Mouse (Mus musculus) MEL (cell line): Measurements from ENCODE around the gene Wfdc2. TPM values are rescaled to one million over a fixed set of nuclear protein-coding genes. Genes with fewer than 3 reads are reported as not detected.

ENCODE experiments used
- DNase-seq: peaks from one replicate; pipeline ENCODE4 v3.0.0; 2011; ENCODE audit warnings: low read depth, low spot score
- H3K27ac ChIP-seq: 2 replicates; pipeline ENCODE4 v1.5.1; 2012; ENCODE audit warnings: low read depth, mild to moderate bottlenecking, control low read depth, low read length, moderate library complexity; ENCODE audit not compliant: control insufficient read depth
- H3K27me3 ChIP-seq, 2 experiments: fragments of 150-350 bp in 1 of 2; sonication (generic) in 1 of 2; 2 replicates each; pipeline ENCODE4 v1.6.1; 2012; ENCODE audit warnings: low read length in 2 of 2, mild to moderate bottlenecking in 2 of 2, improper control_type of control experiment in 1 of 2, moderate library complexity in 1 of 2; ENCODE audit not compliant: insufficient read depth in 2 of 2, control insufficient read depth in 1 of 2
- H3K36me3 ChIP-seq, 2 experiments: 2 replicates each; pipeline ENCODE4 v1.6.1; 2012 to 2014; ENCODE audit warnings: low read length in 2 of 2, improper control_type of control experiment in 1 of 2, inconsistent platforms in 1 of 2, mild to moderate bottlenecking in 1 of 2; ENCODE audit not compliant: insufficient read depth in 2 of 2, control insufficient read depth in 1 of 2
- H3K4me1 ChIP-seq, 2 experiments: fragments of 150-350 bp in 1 of 2; sonication (generic) in 1 of 2; 2 replicates each; pipeline ENCODE4 v1.6.1; 2012; ENCODE audit warnings: low read length in 2 of 2, improper control_type of control experiment in 1 of 2, mild to moderate bottlenecking in 1 of 2; ENCODE audit not compliant: insufficient read depth in 2 of 2, control insufficient read depth in 1 of 2
- H3K4me3 ChIP-seq, 2 experiments: fragments of 150-350 bp in 1 of 2; sonication (generic) in 1 of 2; 2 replicates each; pipeline ENCODE4 v1.5.1; 2012; ENCODE audit warnings: low read depth in 2 of 2, low read length in 2 of 2, mild to moderate bottlenecking in 2 of 2, moderate library complexity in 2 of 2, control low read depth in 1 of 2, improper control_type of control experiment in 1 of 2; ENCODE audit not compliant: control insufficient read depth in 1 of 2, insufficient read depth in 1 of 2
- H3K79me2 ChIP-seq: 2 replicates; pipeline ENCODE4 v1.6.1; 2012; ENCODE audit warnings: mild to moderate bottlenecking, low read length, moderate library complexity; ENCODE audit not compliant: control insufficient read depth, poor library complexity, insufficient read depth
- H3K9ac ChIP-seq: 2 replicates; pipeline ENCODE4 v1.6.1; 2012; ENCODE audit warnings: low read depth, mild to moderate bottlenecking, control low read depth, low read length, moderate library complexity; ENCODE audit not compliant: control insufficient read depth, poor library complexity, severe bottlenecking
- H3K9me3 ChIP-seq: fragments of 150-350 bp; sonication (generic); replicated peaks from 2 replicates; pipeline ENCODE4 v1.6.1; 2012; ENCODE audit warnings: mild to moderate bottlenecking, low read length, improper control_type of control experiment, moderate library complexity; ENCODE audit not compliant: insufficient read depth
- BHLHE40 ChIP-seq: IDR thresholded peaks from 2 replicates; pipeline ENCODE4 v1.6.1; 2012; ENCODE audit warnings: low read depth, mild to moderate bottlenecking, inconsistent platforms, low read length, improper control_type of control experiment, borderline replicate concordance
- CHD1 ChIP-seq: IDR thresholded peaks from 2 replicates; pipeline ENCODE4 v1.6.1; 2012; ENCODE audit warnings: low read depth, mild to moderate bottlenecking, inconsistent platforms, low read length, improper control_type of control experiment
- E2F4 ChIP-seq: IDR thresholded peaks from 2 replicates; pipeline ENCODE4 v1.6.1; 2011; ENCODE audit warnings: low read depth, low read length, improper control_type of control experiment, borderline replicate concordance
- ELF1 ChIP-seq: IDR thresholded peaks from 2 replicates; pipeline ENCODE4 v1.6.1; 2014; ENCODE audit warnings: low read depth, mild to moderate bottlenecking, inconsistent platforms, low read length, improper control_type of control experiment, moderate library complexity
- GATA1 ChIP-seq: IDR thresholded peaks from 2 replicates; pipeline ENCODE4 v1.6.1; 2011; ENCODE audit warnings: low read depth, low read length, improper control_type of control experiment
- HCFC1 ChIP-seq: IDR thresholded peaks from 2 replicates; pipeline ENCODE4 v1.6.1; 2012; ENCODE audit warnings: low read depth, mild to moderate bottlenecking, inconsistent platforms, low read length, improper control_type of control experiment, moderate library complexity
- KAT2A ChIP-seq: conservative IDR thresholded peaks from 2 replicates; pipeline ENCODE4 v1.6.1; 2012; ENCODE audit warnings: low read depth, low read length, improper control_type of control experiment, inconsistent platforms
- MAFK ChIP-seq: IDR thresholded peaks from 2 replicates; pipeline ENCODE4 v1.6.1; 2011; ENCODE audit warnings: low read depth, mild to moderate bottlenecking, low read length, improper control_type of control experiment, borderline replicate concordance
- MAX ChIP-seq: IDR thresholded peaks from 2 replicates; pipeline ENCODE4 v1.6.1; 2011; ENCODE audit warnings: low read length, improper control_type of control experiment
- MEF2A ChIP-seq: IDR thresholded peaks from 2 replicates; pipeline ENCODE4 v1.6.1; 2014; ENCODE audit warnings: low read depth, mild to moderate bottlenecking, inconsistent platforms, low read length, improper control_type of control experiment; ENCODE audit not compliant: poor library complexity, insufficient replicate concordance, severe bottlenecking; ENCODE audit errors: extremely low read depth
- MYB ChIP-seq: IDR thresholded peaks from 2 replicates; pipeline ENCODE4 v1.6.1; 2011; ENCODE audit warnings: mild to moderate bottlenecking, low read depth, low read length, improper control_type of control experiment
- MYC ChIP-seq: IDR thresholded peaks from 2 replicates; pipeline ENCODE4 v1.6.1; 2011; ENCODE audit warnings: low read depth, mild to moderate bottlenecking, low read length, improper control_type of control experiment, moderate library complexity
- NRF1 ChIP-seq: IDR thresholded peaks from 2 replicates; pipeline ENCODE4 v1.6.1; 2014; ENCODE audit warnings: low read depth, mild to moderate bottlenecking, inconsistent platforms, low read length, improper control_type of control experiment, moderate library complexity; ENCODE audit not compliant: poor library complexity, insufficient read depth, severe bottlenecking
- POLR2A ChIP-seq, 2 experiments: IDR thresholded peaks; 2 replicates each; pipeline ENCODE4 v1.6.1; 2011 to 2012; ENCODE audit warnings: low read length in 2 of 2, mild to moderate bottlenecking in 2 of 2, control low read depth in 1 of 2, improper control_type of control experiment in 1 of 2, low read depth in 1 of 2, moderate library complexity in 1 of 2; ENCODE audit not compliant: control insufficient read depth in 1 of 2, insufficient read depth in 1 of 2, poor library complexity in 1 of 2
- RAD21 ChIP-seq: IDR thresholded peaks from 2 replicates; pipeline ENCODE4 v1.6.1; 2011; ENCODE audit warnings: mild to moderate bottlenecking, low read depth, low read length, improper control_type of control experiment
- TBP ChIP-seq: IDR thresholded peaks from 2 replicates; pipeline ENCODE4 v1.8.0; 2011; ENCODE audit warnings: low read depth, low read length, improper control_type of control experiment
- TCF12 ChIP-seq: IDR thresholded peaks from 2 replicates; pipeline ENCODE4 v1.6.1; 2014; ENCODE audit warnings: low read depth, mild to moderate bottlenecking, inconsistent platforms, low read length, improper control_type of control experiment, moderate library complexity
- USF2 ChIP-seq, 2 experiments: IDR thresholded peaks; 2 replicates each; pipeline ENCODE4 v1.6.1; 2011 to 2012; ENCODE audit warnings: improper control_type of control experiment in 2 of 2, low read length in 2 of 2, borderline replicate concordance in 1 of 2, inconsistent platforms in 1 of 2, low read depth in 1 of 2, mild to moderate bottlenecking in 1 of 2; ENCODE audit not compliant: insufficient read depth in 1 of 2
- ZKSCAN1 ChIP-seq: IDR thresholded peaks from 2 replicates; pipeline ENCODE4 v1.6.1; 2012; ENCODE audit warnings: low read depth, mild to moderate bottlenecking, inconsistent platforms, low read length, improper control_type of control experiment, moderate library complexity
- ZNF384 ChIP-seq: IDR thresholded peaks from 2 replicates; pipeline ENCODE4 v1.6.1; 2012; ENCODE audit warnings: low read depth, mild to moderate bottlenecking, inconsistent platforms, low read length, improper control_type of control experiment
- polyA plus RNA-seq, 2 experiments: library from polyadenylated mRNA; stranded (reverse) in 1 of 2; unstranded in 1 of 2; fragments of >175 nt in 1 of 2; fragments of >200 nt in 1 of 2; gene quantifications; 2 replicates each; pipeline versions ENCODE4 v1.2.1 to v1.2.4; 2012; ENCODE audit warnings: low replicate concordance in 2 of 2, low read depth in 1 of 2; ENCODE audit not compliant: insufficient read length in 2 of 2, insufficient read depth in 1 of 2, missing spikeins in 1 of 2
- total RNA-seq: library from RNA; depleted of rRNA; stranded (reverse); fragments of 300-350 nt; gene quantifications from 2 replicates; pipeline ENCODE4 v1.2.3, GENCODE M21; 2012

The Wfdc2 gene
- total and polyA plus RNA-seq, 3 experiments, result not detected

GRCm38 (mm10) chr2:164540652-164541427, 21.4 kb upstream of the Wfdc2 start:
- no peak overlapping the region for H3K4me3 ChIP-seq

GRCm38 (mm10) chr2:164542132-164542531, 20.1 kb upstream of the Wfdc2 start:
- Histone ChIP-seq H3K9me3 (no peaks in the 10 kb centered on the region), H3K79me2 (no peaks in the 10 kb centered on the region), H3K27me3 (peaks cover 3% of the 10 kb centered on the region in 2 experiments; a peak in 3 of 4 replicates), H3K4me1 (no peaks in the 10 kb centered on the region), H3K36me3 (no peaks in the 10 kb centered on the region), H3K4me3 (no peak overlapping the region), H3K9ac (no peak overlapping the region), H3K27ac (no peak overlapping the region)
- no peak for TF ChIP-seq KAT2A
- TF ChIP-seq MAFK, result no peak
- TF ChIP-seq MYC, result no peak
- no peak for DNase-seq

More at GRCm38 (mm10) chr2:164540652-164541427, 21.4 kb upstream of the Wfdc2 start:
- Histone ChIP-seq H3K9ac (no peak overlapping the region), H3K27me3 (peaks cover 0 to 3% of the 10 kb centered on the region in 2 experiments; a peak in 1 of 4 replicates), H3K4me1 (no peaks in the 10 kb centered on the region), H3K36me3 (no peaks in the 10 kb centered on the region), H3K27ac (no peak overlapping the region), H3K79me2 (no peaks in the 10 kb centered on the region), H3K9me3 (no peaks in the 10 kb centered on the region)
- DNase-seq, result no peak
- TF ChIP-seq NRF1 (no peak), ZNF384 (no peak), KAT2A (no peak), HCFC1 (no peak), BHLHE40 (no peak), E2F4 (no peak), RAD21 (no peak), CHD1 (no peak), MYC (no peak), TBP (no peak), TCF12 (no peak), ZKSCAN1 (no peak), MYB (no peak), MAX (no peak), ELF1 (no peak), USF2 (IDR thresholded peaks at IDR 0.05; ENCODE audit: borderline replicate concordance in 1 of 2, insufficient read depth in 1 of 2, low read depth in 1 of 2, low read length in 2 of 2) (no peak), MEF2A (no peak), GATA1 (no peak), POLR2A (IDR thresholded peaks at IDR 0.05; ENCODE audit: control insufficient read depth in 1 of 2, insufficient read depth in 1 of 2, low read depth in 1 of 2, low read length in 2 of 2, poor library complexity in 1 of 2) (no peak)
